In the genomic region with DNA sequence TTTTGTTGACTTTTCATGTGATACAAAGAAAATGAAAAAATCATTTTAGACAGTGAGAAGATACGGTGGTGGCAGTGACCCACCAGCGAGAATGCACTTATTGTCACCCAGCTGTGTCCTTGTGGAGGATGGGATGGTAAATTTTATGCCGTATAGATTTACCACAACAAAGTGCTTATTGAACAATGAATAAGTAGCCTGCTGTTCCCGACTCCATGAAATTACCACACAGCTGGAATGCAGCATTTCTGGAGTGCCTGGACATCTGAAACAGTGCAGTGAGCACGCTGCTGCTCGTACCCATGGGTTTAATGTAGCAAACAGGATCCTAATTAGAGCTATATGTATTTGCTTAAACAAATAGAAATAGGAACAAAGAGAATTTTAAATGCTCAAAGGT, we compare ENCODE assay signal across 26 mouse cellular contexts.
DNase-seq lines count a peak whose midpoint lies in the region; ATAC-seq and TF ChIP-seq lines count a peak whose summit lies in the region.
"Had no signal": no experiment of that assay in that cellular context is flagged by ENCODE, and none has a peak within 500 bp of the region (broad histone marks: within the 10 kb centered on the region; RNA-seq: fewer than 3 reads in every experiment).

No protein-coding gene starts in this region.

- 20% methylated on average over 6 of the region's 6 CpGs for WGBS in limb, embryonic 14.5 days
- 74% methylated on average over 6 of the region's 6 CpGs for WGBS in limb, embryonic 10.5 days
- WGBS in midbrain, embryonic 14.5 days = 11% methylated on average over 6 of the region's 6 CpGs
- WGBS in lung, postnatal 0 days = 72% methylated on average over 6 of the region's 6 CpGs

- peaks cover 15% of the 10 kb centered on the region for H3K4me1 ChIP-seq in limb, embryonic 14.5 days (ENCODE audit: control insufficient read depth, insufficient read depth, low read length)
- H3K4me1 ChIP-seq in limb, embryonic 10.5 days = peaks cover 21% of the 10 kb centered on the region
- peaks cover 14% of the 10 kb centered on the region; the same call in 1 of the 2 replicates for H3K4me1 ChIP-seq in midbrain, embryonic 14.5 days (ENCODE audit: control insufficient read depth, insufficient read depth, low read length)
- no peaks in the 10 kb centered on the region for H3K4me1 ChIP-seq in lung, postnatal 0 days (ENCODE audit: insufficient read depth, low read depth, low read length)
- H3K4me1 ChIP-seq: liver, embryonic 12.5 days had no signal

- ATAC-seq in limb, embryonic 14.5 days (ENCODE audit: low FRiP score, low read depth) = peak; percentile 23; the same call in 1 of the 2 replicates
- ATAC-seq in midbrain, embryonic 14.5 days (ENCODE audit: low FRiP score, low TSS enrichment) = no peak
- ATAC-seq in lung, postnatal 0 days = no peak
- ATAC-seq: forebrain, embryonic 14.5 days; intestine, postnatal 0 days; liver, embryonic 12.5 days; liver, postnatal 0 days; Patski had no signal

- H3K9ac ChIP-seq in limb, embryonic 14.5 days (ENCODE audit: low read depth, low read length, severe bottlenecking) = no peak overlapping the region
- no peak overlapping the region for H3K9ac ChIP-seq in midbrain, embryonic 14.5 days (replicated peaks; ENCODE audit: low read length)
- no peak overlapping the region for H3K9ac ChIP-seq in lung, postnatal 0 days (replicated peaks; ENCODE audit: low read depth)
- H3K9ac ChIP-seq: heart, embryonic 12.5 days; limb, embryonic 13.5 days; liver, embryonic 12.5 days; liver, postnatal 0 days; neural tube, embryonic 12.5 days had no signal

- H3K27ac ChIP-seq in limb, embryonic 14.5 days (replicated peaks; ENCODE audit: low read depth, low read length) = no peak overlapping the region
- no peak overlapping the region; the same call in 1 of the 2 replicates for H3K27ac ChIP-seq in limb, embryonic 10.5 days
- H3K27ac ChIP-seq in midbrain, embryonic 14.5 days (replicated peaks; ENCODE audit: low read depth, low read length) = no peak overlapping the region
- H3K27ac ChIP-seq in lung, postnatal 0 days (ENCODE audit: low read length) = no peak overlapping the region
- H3K27ac ChIP-seq: heart, adult 2 months; left cerebral cortex, adult 2 months; limb, embryonic 13.5 days; liver, embryonic 12.5 days; neural tube, embryonic 12.5 days had no signal

- no peak overlapping the region for H3K4me3 ChIP-seq in limb, embryonic 14.5 days (replicated peaks; ENCODE audit: low read length)
- no peak overlapping the region for H3K4me3 ChIP-seq in limb, embryonic 10.5 days
- no peak overlapping the region for H3K4me3 ChIP-seq in midbrain, embryonic 14.5 days (replicated peaks; ENCODE audit: low read depth, low read length)
- H3K4me3 ChIP-seq in lung, postnatal 0 days (ENCODE audit: low read depth, low read length) = no peak overlapping the region
- H3K4me3 ChIP-seq: heart, adult 2 months; heart, embryonic 12.5 days; left cerebral cortex, adult 2 months; limb, embryonic 13.5 days; liver, embryonic 12.5 days; neural tube, embryonic 12.5 days had no signal

- TF ChIP-seq POLR2A in limb, embryonic 14.5 days (IDR thresholded peaks at IDR 0.05; ENCODE audit: borderline replicate concordance, extremely low read depth, insufficient read depth, insufficient read length) = no peak
- TF ChIP-seq POLR2A in brain, embryonic 14.5 days (IDR thresholded peaks at IDR 0.05; ENCODE audit: borderline replicate concordance, extremely low read depth, insufficient read depth, insufficient read length, poor library complexity, severe bottlenecking) = no peak

- DNase-seq in heart, adult 11 months = peak; percentile 46
- no peak for DNase-seq in heart, adult 18-20 months
- DNase-seq in limb, embryonic 14.5 days (ENCODE audit: low spot score) = peak; percentile 12
- DNase-seq in limb, embryonic 10.5 days (ENCODE audit: low spot score) = no peak
- peak; percentile 30 for DNase-seq in brain, embryonic 14.5 days (ENCODE audit: low read depth)
- peak; percentile 40 for DNase-seq in midbrain, embryonic 14.5 days
- no peak for DNase-seq in lung, postnatal 0 days (ENCODE audit: low spot score)
- DNase-seq: adrenal gland, postnatal 14 days; cerebellum, adult 11-12 months; cerebellum, adult 9-11 months; gastrocnemius, postnatal 14 days; heart, adult 2 months; heart, postnatal 4 days; kidney, postnatal 14 days; liver, postnatal 0 days; lung, postnatal 4 days; right cerebral cortex, postnatal 14 days; thymus, postnatal 4 days had no signal

- TF ChIP-seq EP300 in lung, postnatal 0 days (IDR thresholded peaks at IDR 0.05) = no peak

- no peak for TF ChIP-seq CTCF in brain, embryonic 14.5 days (IDR thresholded peaks at IDR 0.05; ENCODE audit: borderline replicate concordance, extremely low read depth, insufficient read depth, insufficient read length)
- TF ChIP-seq CTCF in lung, postnatal 0 days (IDR thresholded peaks at IDR 0.05) = no peak

- H3K36me3 ChIP-seq in limb, embryonic 14.5 days (ENCODE audit: control insufficient read depth, insufficient read depth, low read length) = no peaks in the 10 kb centered on the region
- H3K36me3 ChIP-seq in limb, embryonic 10.5 days = no peaks in the 10 kb centered on the region
- H3K36me3 ChIP-seq in midbrain, embryonic 14.5 days (ENCODE audit: control insufficient read depth, insufficient read depth, low read length) = no peaks in the 10 kb centered on the region
- no peaks in the 10 kb centered on the region for H3K36me3 ChIP-seq in lung, postnatal 0 days (ENCODE audit: insufficient read depth, low read length)
- H3K36me3 ChIP-seq: heart, embryonic 12.5 days; limb, embryonic 13.5 days; liver, embryonic 12.5 days; neural tube, embryonic 12.5 days had no signal

- no peak overlapping the region for H3K4me2 ChIP-seq in limb, embryonic 14.5 days (replicated peaks; ENCODE audit: low read depth, low read length, severe bottlenecking)
- no peak overlapping the region for H3K4me2 ChIP-seq in midbrain, embryonic 14.5 days (ENCODE audit: low read length)
- no peak overlapping the region for H3K4me2 ChIP-seq in lung, postnatal 0 days (replicated peaks; ENCODE audit: low read depth, low read length)
- H3K4me2 ChIP-seq: heart, embryonic 12.5 days; liver, embryonic 12.5 days; neural tube, embryonic 12.5 days had no signal

- no peaks in the 10 kb centered on the region for H3K27me3 ChIP-seq in limb, embryonic 14.5 days (ENCODE audit: control insufficient read depth, insufficient read depth, low read length)
- no peaks in the 10 kb centered on the region for H3K27me3 ChIP-seq in limb, embryonic 10.5 days (ENCODE audit: low read depth, poor library complexity, severe bottlenecking)
- H3K27me3 ChIP-seq in midbrain, embryonic 14.5 days (ENCODE audit: control insufficient read depth, insufficient read depth, low read length) = no peaks in the 10 kb centered on the region; the same call in 1 of the 2 replicates
- H3K27me3 ChIP-seq in lung, postnatal 0 days (replicated peaks; ENCODE audit: insufficient read depth, low read length) = no peaks in the 10 kb centered on the region
- H3K27me3 ChIP-seq: heart, embryonic 12.5 days; limb, embryonic 13.5 days; liver, embryonic 12.5 days; neural tube, embryonic 12.5 days; Patski had no signal

- H3K9me3 ChIP-seq in limb, embryonic 14.5 days (ENCODE audit: control insufficient read depth, low read length) = no peaks in the 10 kb centered on the region
- no peaks in the 10 kb centered on the region for H3K9me3 ChIP-seq in limb, embryonic 10.5 days (replicated peaks)
- no peaks in the 10 kb centered on the region for H3K9me3 ChIP-seq in midbrain, embryonic 14.5 days (ENCODE audit: control insufficient read depth, low read length)
- H3K9me3 ChIP-seq in lung, postnatal 0 days (ENCODE audit: low read length) = no peaks in the 10 kb centered on the region
- H3K9me3 ChIP-seq: heart, embryonic 12.5 days; limb, embryonic 13.5 days; liver, embryonic 12.5 days; neural tube, embryonic 12.5 days had no signal

Comparison
In these comparisons a context has a peak if more than half of its experiments do, and no peak if none do; other contexts are left out.
1. DNase-seq: peak in heart, adult 11 months (single experiment), limb, embryonic 14.5 days (single experiment), brain, embryonic 14.5 days (single experiment) and midbrain, embryonic 14.5 days (single experiment); none in heart, adult 18-20 months (0 of 2), limb, embryonic 10.5 days (single experiment) and lung, postnatal 0 days (single experiment).